Mouse (Mus musculus): Measurements from ENCODE around the gene Map3k6. TPM values are rescaled to one million over a fixed set of nuclear protein-coding genes. Genes with fewer than 3 reads are reported as not detected.
A peak's percentile ranks its signal among the peaks of the same experiment; 100 is the strongest.

Map3k6 gene
- polyA plus RNA-seq, 1 experiment from 2014 or later: 1.8 TPM

DNA sequence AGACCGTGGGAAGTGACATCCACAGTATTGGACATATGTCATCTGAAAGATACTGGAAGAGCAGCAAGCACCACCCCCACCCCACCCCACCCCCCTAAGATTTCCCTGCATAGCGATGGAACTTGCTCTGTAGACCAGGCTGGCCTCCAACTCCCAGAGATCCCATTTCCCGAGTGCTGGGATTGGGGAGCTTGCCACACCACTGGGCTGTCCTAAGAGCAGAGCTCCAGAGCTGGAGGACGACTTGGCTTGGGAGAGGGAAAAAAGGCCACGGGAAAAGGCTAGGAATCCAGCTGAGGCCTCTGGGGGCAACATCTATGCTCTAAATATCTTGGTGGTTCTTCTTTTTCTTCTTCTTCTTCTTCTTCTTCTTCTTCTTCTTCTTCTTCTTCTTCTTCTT lies 5.8 kb upstream of the Map3k6 start:
- Histone ChIP-seq H3K4me2 (replicated peaks; ENCODE audit: low read depth) (no peak overlapping the region), H3K4me1 (replicated peaks; ENCODE audit: control insufficient read depth, insufficient read depth, low read length) (no peaks in the 10 kb centered on the region), H3K27me3 (replicated peaks; ENCODE audit: control insufficient read depth, insufficient read depth, low read length) (peaks cover 3% of the 10 kb centered on the region; the same call in 1 of the 2 replicates), H3K4me3 (ENCODE audit: low read depth, low read length) (no peak overlapping the region), H3K27ac (ENCODE audit: low read depth, low read length) (no peak overlapping the region), H3K9ac (ENCODE audit: low read depth, low read length) (no peak overlapping the region), H3K36me3 (ENCODE audit: control insufficient read depth, insufficient read depth) (no peaks in the 10 kb centered on the region), H3K9me3 (ENCODE audit: control insufficient read depth) (no peaks in the 10 kb centered on the region)
- TF ChIP-seq CTCF (IDR thresholded peaks at IDR 0.05; ENCODE audit: low read depth): no peak
- ATAC-seq: no peak
- WGBS: 60% methylated on average over 5 of the region's 5 CpGs

DNA sequence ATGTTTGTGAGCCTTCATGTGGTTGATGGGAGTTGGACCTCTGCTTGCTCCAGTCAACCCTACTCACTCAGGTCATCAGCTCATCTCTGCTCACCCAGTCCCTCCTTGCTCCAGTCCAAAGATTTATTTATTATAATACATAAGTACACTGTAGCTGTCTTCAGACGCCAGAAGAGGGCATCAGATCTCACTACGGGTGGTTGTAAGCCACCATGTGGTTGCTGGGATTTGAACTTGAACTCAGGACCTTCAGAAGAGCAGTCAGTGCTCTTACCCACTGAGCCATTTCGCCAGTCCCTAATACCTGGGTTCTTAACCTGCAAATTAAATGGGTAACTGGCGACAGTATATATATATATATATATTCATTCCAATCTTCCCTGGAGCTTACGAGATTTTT lies 5.2 kb upstream of the Map3k6 start:
- Histone ChIP-seq H3K4me3 (ENCODE audit: low read depth, low read length) (no peak overlapping the region), H3K4me1 (replicated peaks; ENCODE audit: control insufficient read depth, insufficient read depth, low read length) (no peaks in the 10 kb centered on the region), H3K27me3 (replicated peaks; ENCODE audit: control insufficient read depth, insufficient read depth, low read length) (peaks cover 3% of the 10 kb centered on the region; the same call in 1 of the 2 replicates), H3K36me3 (ENCODE audit: control insufficient read depth, insufficient read depth) (no peaks in the 10 kb centered on the region), H3K4me2 (replicated peaks; ENCODE audit: low read depth) (no peak overlapping the region), H3K9me3 (ENCODE audit: control insufficient read depth) (no peaks in the 10 kb centered on the region), H3K9ac (ENCODE audit: low read depth, low read length) (no peak overlapping the region), H3K27ac (ENCODE audit: low read depth, low read length) (no peak overlapping the region)
- ATAC-seq: no peak
- 84% methylated on average over 5 of the region's 5 CpGs for WGBS
- TF ChIP-seq CTCF (IDR thresholded peaks at IDR 0.05; ENCODE audit: low read depth): 0 out of 2 replicates have a peak, but pooled peaks have one; percentile 15

DNA sequence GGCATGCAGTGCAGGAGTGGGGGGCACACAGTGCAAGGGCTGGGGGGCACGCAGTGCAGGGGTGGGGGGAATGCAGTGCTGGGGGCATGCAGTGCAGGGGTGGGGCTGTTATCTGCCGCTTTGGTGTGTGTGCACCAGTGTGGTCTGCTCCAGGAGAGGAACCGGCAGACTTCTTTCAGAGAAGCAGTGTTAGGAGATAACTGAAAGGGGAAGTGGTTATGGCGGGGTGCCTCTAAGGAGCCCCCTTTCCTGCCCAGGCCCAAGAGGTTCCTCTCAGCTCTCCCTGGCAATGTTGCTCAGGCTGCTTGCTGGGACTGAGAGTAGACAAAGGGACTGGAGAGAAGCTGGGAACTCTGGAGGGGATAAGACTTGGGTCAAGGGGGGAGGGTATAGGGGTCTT lies 2.7 kb upstream of the Map3k6 start:
- no peak overlapping the region for H3K9ac ChIP-seq (ENCODE audit: low read depth, low read length)
- no peak for TF ChIP-seq CTCF (IDR thresholded peaks at IDR 0.05; ENCODE audit: low read depth)
- H3K9me3 ChIP-seq (ENCODE audit: control insufficient read depth): no peaks in the 10 kb centered on the region
- H3K4me1 ChIP-seq (replicated peaks; ENCODE audit: control insufficient read depth, insufficient read depth, low read length): no peaks in the 10 kb centered on the region
- H3K4me2 ChIP-seq (replicated peaks; ENCODE audit: low read depth): no peak overlapping the region
- no peak overlapping the region for H3K4me3 ChIP-seq (ENCODE audit: low read depth, low read length)
- H3K27me3 ChIP-seq (replicated peaks; ENCODE audit: control insufficient read depth, insufficient read depth, low read length): peaks cover 3% of the 10 kb centered on the region; the same call in 1 of the 2 replicates
- H3K36me3 ChIP-seq (ENCODE audit: control insufficient read depth, insufficient read depth): no peaks in the 10 kb centered on the region
- no peak for ATAC-seq
- no peak overlapping the region for H3K27ac ChIP-seq (ENCODE audit: low read depth, low read length)
- WGBS: 57% methylated on average over 4 of the region's 4 CpGs

DNA sequence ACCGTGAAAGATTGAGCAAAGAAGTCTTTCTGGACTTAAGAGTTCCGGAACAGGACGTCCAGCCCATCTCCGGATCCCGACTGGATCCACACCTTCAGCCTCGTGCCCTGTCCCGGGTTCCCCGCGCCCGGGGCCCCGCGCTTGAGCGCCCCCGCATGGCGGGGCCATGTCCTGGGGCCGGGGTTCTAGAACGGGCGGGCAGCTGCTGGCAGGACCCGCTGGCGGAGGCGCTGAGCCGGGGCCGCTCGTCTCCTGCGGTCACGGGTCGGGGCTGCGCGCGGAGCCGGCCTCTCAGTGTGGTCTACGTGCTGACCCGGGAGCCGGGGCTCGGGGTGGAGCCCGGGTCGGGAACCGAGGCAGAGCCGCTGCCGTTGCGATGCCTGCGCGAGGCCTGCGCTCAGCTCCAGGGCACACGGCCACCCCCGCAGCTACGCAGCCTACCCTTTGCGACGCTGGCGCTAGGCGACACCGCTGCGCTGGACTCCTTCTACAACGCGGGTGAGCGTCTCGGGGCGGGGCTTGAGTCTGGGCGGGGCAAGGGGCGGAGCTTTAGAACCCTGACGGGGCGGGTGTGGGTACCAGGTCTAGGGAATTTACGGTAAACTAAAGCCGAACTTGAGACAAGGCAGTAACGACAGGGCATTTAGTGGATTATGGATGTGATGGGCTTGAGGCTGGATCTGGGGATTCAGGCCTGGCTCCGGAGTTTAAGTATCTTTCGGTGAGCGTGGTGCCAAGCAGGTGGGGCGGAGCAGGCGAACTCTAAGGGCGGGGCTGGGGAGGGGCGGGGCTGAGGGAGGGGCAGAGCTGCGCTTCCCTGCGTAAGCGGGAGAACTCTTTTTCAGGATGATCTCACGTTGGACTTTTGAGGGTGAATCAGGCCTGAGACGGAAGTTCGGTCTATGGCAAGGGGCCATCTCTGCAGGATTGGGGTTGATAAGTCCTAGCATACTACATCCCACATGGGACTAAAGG lies 603 bp downstream of the Map3k6 start:
- no peaks in the 10 kb centered on the region for H3K36me3 ChIP-seq (ENCODE audit: control insufficient read depth, insufficient read depth)
- peak; percentile 54 for TF ChIP-seq CTCF (IDR thresholded peaks at IDR 0.05; ENCODE audit: low read depth)

DNA sequence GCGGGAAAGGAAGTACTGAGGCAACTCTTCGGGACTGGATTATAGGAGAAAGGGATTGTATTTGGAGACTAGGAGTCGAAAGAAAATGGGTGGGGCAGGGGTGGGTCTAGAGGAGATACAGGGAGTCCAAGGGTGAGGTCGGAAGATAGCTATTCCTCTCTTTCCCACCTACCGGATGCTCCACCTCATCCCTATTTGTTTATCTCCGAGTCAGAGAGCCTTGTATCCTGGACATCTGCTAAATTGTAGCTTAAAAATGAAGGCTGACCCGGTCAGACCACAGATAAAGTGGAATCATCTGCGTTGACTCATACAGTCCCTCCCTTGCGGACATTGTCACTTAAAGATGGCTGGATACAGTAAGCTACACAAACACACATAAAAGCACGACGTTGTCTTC lies 1.3 kb downstream of the Map3k6 start:
- H3K4me2 ChIP-seq (replicated peaks; ENCODE audit: low read depth): peak overlapping the region; percentile 98
- no peak for TF ChIP-seq CTCF (IDR thresholded peaks at IDR 0.05; ENCODE audit: low read depth)
- ATAC-seq: no peak
- H3K4me3 ChIP-seq (ENCODE audit: low read depth, low read length): peak overlapping the region; percentile 57
- 14% methylated on average over 11 of the region's 11 CpGs for WGBS
- H3K9me3 ChIP-seq (ENCODE audit: control insufficient read depth): no peaks in the 10 kb centered on the region
- no peaks in the 10 kb centered on the region for H3K27me3 ChIP-seq (replicated peaks; ENCODE audit: control insufficient read depth, insufficient read depth, low read length)
- H3K4me1 ChIP-seq (replicated peaks; ENCODE audit: control insufficient read depth, insufficient read depth, low read length): no peaks in the 10 kb centered on the region
- H3K27ac ChIP-seq (ENCODE audit: low read depth, low read length): peak overlapping the region; percentile 21; the same call in 1 of the 2 replicates
- no peaks in the 10 kb centered on the region for H3K36me3 ChIP-seq (ENCODE audit: control insufficient read depth, insufficient read depth)
- no peak overlapping the region; the same call in 1 of the 2 replicates for H3K9ac ChIP-seq (ENCODE audit: low read depth, low read length)

More for the DNA sequence above, 603 bp downstream of the Map3k6 start:
- peak; percentile 81 for ATAC-seq
- H3K4me2 ChIP-seq (replicated peaks; ENCODE audit: low read depth): peak overlapping the region; percentile 98
- peak overlapping the region; percentile 57 for H3K4me3 ChIP-seq (ENCODE audit: low read depth, low read length)
- H3K9ac ChIP-seq (ENCODE audit: low read depth, low read length): peak overlapping the region; percentile 53
- peak overlapping the region; percentile 84 for H3K27ac ChIP-seq (ENCODE audit: low read depth, low read length)
- no peaks in the 10 kb centered on the region for H3K9me3 ChIP-seq (ENCODE audit: control insufficient read depth)
- WGBS: under 1% methylated on average over 77 of the region's 78 CpGs
- H3K27me3 ChIP-seq (replicated peaks; ENCODE audit: control insufficient read depth, insufficient read depth, low read length): no peaks in the 10 kb centered on the region
- no peaks in the 10 kb centered on the region for H3K4me1 ChIP-seq (replicated peaks; ENCODE audit: control insufficient read depth, insufficient read depth, low read length)

DNA sequence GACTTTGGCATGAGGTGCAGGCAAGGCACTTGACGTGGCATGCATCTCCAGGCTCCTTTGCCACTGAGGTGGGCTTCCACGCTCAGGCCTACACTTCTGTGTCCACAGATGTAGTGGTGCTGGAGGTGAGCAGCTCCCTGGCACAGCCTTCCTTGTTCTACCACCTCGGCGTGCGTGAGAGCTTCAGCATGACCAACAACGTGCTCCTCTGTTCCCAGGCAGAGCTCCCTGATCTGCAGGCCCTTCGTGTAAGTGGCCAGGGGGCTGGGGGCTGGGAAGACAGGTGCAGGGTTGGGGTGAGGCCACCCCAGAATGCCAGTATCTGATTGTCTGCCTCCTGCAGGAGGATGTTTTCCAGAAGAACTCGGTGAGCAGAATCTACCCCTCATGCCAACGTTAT lies 2.1 kb downstream of the Map3k6 start:
- Histone ChIP-seq H3K4me1 (replicated peaks; ENCODE audit: control insufficient read depth, insufficient read depth, low read length) (no peaks in the 10 kb centered on the region), H3K4me3 (ENCODE audit: low read depth, low read length) (no peak overlapping the region), H3K4me2 (replicated peaks; ENCODE audit: low read depth) (no peak overlapping the region), H3K9me3 (ENCODE audit: control insufficient read depth) (no peaks in the 10 kb centered on the region), H3K27ac (ENCODE audit: low read depth, low read length) (no peak overlapping the region; the same call in 1 of the 2 replicates), H3K9ac (ENCODE audit: low read depth, low read length) (no peak overlapping the region), H3K36me3 (ENCODE audit: control insufficient read depth, insufficient read depth) (no peaks in the 10 kb centered on the region), H3K27me3 (replicated peaks; ENCODE audit: control insufficient read depth, insufficient read depth, low read length) (no peaks in the 10 kb centered on the region)
- no peak for ATAC-seq
- WGBS: 77% methylated on average over 9 of the region's 9 CpGs
- no peak for TF ChIP-seq CTCF (IDR thresholded peaks at IDR 0.05; ENCODE audit: low read depth)
